Mouse (Mus musculus) kidney, adult 2 months (tissue): ENCODE results near the gene Fam84b. TPM values are rescaled to one million over a fixed set of nuclear protein-coding genes. Genes with fewer than 3 reads are reported as not detected.

ENCODE experiments used
- DNase-seq: peaks from one replicate; pipeline ENCODE4 v3.0.0; 2021
- H3K27ac ChIP-seq: fragments of 200-500 bp; 2 replicates; pipeline ENCODE4 v1.5.1; 2012; ENCODE audit warnings: low read depth, low read length, control low read depth, inconsistent platforms; ENCODE audit not compliant: insufficient read depth
- H3K27me3 ChIP-seq: fragments of 200-500 bp; replicated peaks from 2 replicates; pipeline ENCODE4 v1.6.1; 2012; ENCODE audit warnings: mild to moderate bottlenecking, moderate library complexity, low read length, inconsistent platforms; ENCODE audit not compliant: control insufficient read depth, insufficient read depth
- H3K36me3 ChIP-seq: fragments of 200-500 bp; 2 replicates; pipeline ENCODE4 v1.6.1; 2012; ENCODE audit warnings: mild to moderate bottlenecking, moderate library complexity, low read length, inconsistent platforms; ENCODE audit not compliant: control insufficient read depth, insufficient read depth
- H3K4me1 ChIP-seq: fragments of 200-500 bp; 2 replicates; pipeline ENCODE4 v1.6.1; 2011; ENCODE audit warnings: low read length; ENCODE audit not compliant: control insufficient read depth, insufficient read depth
- H3K4me3 ChIP-seq: fragments of 200-500 bp; 2 replicates; pipeline ENCODE4 v1.5.1; 2011; ENCODE audit warnings: mild to moderate bottlenecking, low read depth, low read length, control low read depth; ENCODE audit not compliant: insufficient read depth
- CTCF ChIP-seq: fragments of 200-500 bp; conservative IDR thresholded peaks from 2 replicates; pipeline ENCODE4 v1.5.1; 2011; ENCODE audit warnings: low read depth, mild to moderate bottlenecking, control low read depth, low read length, moderate library complexity, mixed read lengths; ENCODE audit not compliant: insufficient read depth, insufficient read length
- POLR2A ChIP-seq: fragments of 200-500 bp; IDR thresholded peaks from one replicate; pipeline ENCODE4 v1.6.1; 2011; ENCODE audit warnings: low read depth, low read length, control low read depth
- WGBS: fragments of 180-500 bp; shearing (Covaris S2); methylation state at CpG from one replicate; pipeline ENCODE4 v1.1.7; 2018; 5-methylcytosine and 5-hydroxymethylcytosine counted together
- polyA plus RNA-seq: library from polyadenylated mRNA; depleted of rRNA; stranded (reverse); fragments of >200 nt; gene quantifications from 2 replicates; pipeline ENCODE4 v1.2.3, GENCODE M21; 2012

Gene Fam84b
- polyA plus RNA-seq, 1 experiment, result 18.1 TPM

GRCm38 (mm10) chr15:60822101-60822802 lies 31.3 kb downstream of the Fam84b start:
- peak; percentile 92 for DNase-seq

DNA sequence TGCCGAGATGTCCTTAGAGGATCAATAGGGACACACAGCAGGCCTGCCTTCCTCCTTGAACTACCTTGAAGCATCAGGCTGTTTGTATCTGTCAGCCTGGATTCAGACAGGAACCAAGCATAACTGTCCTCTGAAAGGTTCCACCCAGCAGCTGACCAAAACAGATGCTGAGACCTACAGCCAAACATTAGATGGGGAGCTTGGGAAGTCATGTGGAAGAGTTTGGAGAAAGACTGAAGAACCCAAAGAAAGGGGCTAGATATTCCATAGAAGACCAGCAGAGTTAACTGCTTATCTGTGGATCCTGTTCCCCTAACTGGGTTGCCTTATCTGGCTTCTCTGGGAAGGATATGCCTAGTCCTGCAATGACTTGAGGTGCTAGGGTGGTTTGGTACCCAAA lies 35.1 kb downstream of the Fam84b start:
- Histone ChIP-seq H3K27me3 (no peaks in the 10 kb centered on the region), H3K4me3 (no peak overlapping the region), H3K36me3 (no peaks in the 10 kb centered on the region), H3K27ac (no peak overlapping the region), H3K4me1 (peaks cover 10% of the 10 kb centered on the region; the same call in 1 of the 2 replicates)
- TF ChIP-seq POLR2A, result no peak
- TF ChIP-seq CTCF, result no peak
- 90% methylated on average over 1 of the region's 1 CpGs for WGBS
- DNase-seq, result no peak

More at GRCm38 (mm10) chr15:60822101-60822802, 31.3 kb downstream of the Fam84b start:
- Histone ChIP-seq H3K4me3 (peak overlapping the region; percentile 100), H3K27ac (peak overlapping the region; percentile 100), H3K27me3 (no peaks in the 10 kb centered on the region), H3K4me1 (peaks cover 12% of the 10 kb centered on the region; the same call in 1 of the 2 replicates), H3K36me3 (no peaks in the 10 kb centered on the region)
- 8% methylated on average over 10 of the region's 10 CpGs for WGBS
- TF ChIP-seq CTCF (no peak), POLR2A (no peak)

GRCm38 (mm10) chr15:60816478-60816877 lies 37.1 kb downstream of the Fam84b start:
- no peak for DNase-seq
- Histone ChIP-seq H3K27ac (no peak overlapping the region), H3K4me3 (no peak overlapping the region), H3K36me3 (no peaks in the 10 kb centered on the region), H3K4me1 (peaks cover 8% of the 10 kb centered on the region; the same call in 1 of the 2 replicates), H3K27me3 (no peaks in the 10 kb centered on the region)
- TF ChIP-seq POLR2A (no peak), CTCF (no peak)
- WGBS, result 48% methylated on average over 1 of the region's 1 CpGs

DNA sequence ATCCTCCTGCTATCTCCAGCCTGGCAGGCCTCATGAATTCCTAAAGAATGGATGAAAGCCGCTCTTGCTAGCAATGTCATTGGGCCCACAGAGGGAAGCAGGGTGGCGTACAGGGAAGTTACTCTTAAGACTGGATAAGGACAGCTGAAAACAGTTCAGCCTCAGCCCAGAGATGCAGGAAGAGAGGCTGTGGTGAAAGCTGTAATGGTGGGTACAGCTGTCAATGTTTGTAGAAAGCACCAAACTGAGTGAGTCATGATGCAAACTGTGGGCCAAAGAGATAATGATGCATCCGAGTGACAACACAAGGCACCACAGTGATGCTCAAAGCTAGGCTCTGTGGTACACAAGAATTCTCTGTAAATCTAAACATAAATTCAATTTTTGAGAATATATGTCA lies 39.0 kb downstream of the Fam84b start:
- Histone ChIP-seq H3K27me3 (no peaks in the 10 kb centered on the region), H3K36me3 (no peaks in the 10 kb centered on the region), H3K27ac (no peak overlapping the region), H3K4me3 (no peak overlapping the region), H3K4me1 (no peaks in the 10 kb centered on the region)
- no peak for DNase-seq
- TF ChIP-seq POLR2A (no peak), CTCF (no peak)
- 96% methylated on average over 3 of the region's 3 CpGs for WGBS

- TF ChIP-seq CTCF, result no peak
- no peak for TF ChIP-seq POLR2A
- Histone ChIP-seq H3K4me1 (peaks cover 5% of the 10 kb centered on the region; the same call in 1 of the 2 replicates), H3K27ac (peak overlapping the region; percentile 83), H3K27me3 (no peaks in the 10 kb centered on the region), H3K4me3 (no peak overlapping the region), H3K36me3 (no peaks in the 10 kb centered on the region)
- peak; percentile 80 for DNase-seq
Measured at GRCm38 (mm10) chr15:60793041-60793673, 60.4 kb downstream of the Fam84b start.

GRCm38 (mm10) chr15:60789084-60789483 lies 64.5 kb downstream of the Fam84b start:
- H3K4me3 ChIP-seq, result no peak overlapping the region
- no peak for DNase-seq
- 89% methylated on average over 1 of the region's 1 CpGs for WGBS
- no peak overlapping the region for H3K27ac ChIP-seq
- H3K36me3 ChIP-seq, result no peaks in the 10 kb centered on the region
- no peak for TF ChIP-seq CTCF
- TF ChIP-seq POLR2A, result no peak
- peaks cover 5% of the 10 kb centered on the region; the same call in 1 of the 2 replicates for H3K4me1 ChIP-seq
- no peaks in the 10 kb centered on the region for H3K27me3 ChIP-seq

DNA sequence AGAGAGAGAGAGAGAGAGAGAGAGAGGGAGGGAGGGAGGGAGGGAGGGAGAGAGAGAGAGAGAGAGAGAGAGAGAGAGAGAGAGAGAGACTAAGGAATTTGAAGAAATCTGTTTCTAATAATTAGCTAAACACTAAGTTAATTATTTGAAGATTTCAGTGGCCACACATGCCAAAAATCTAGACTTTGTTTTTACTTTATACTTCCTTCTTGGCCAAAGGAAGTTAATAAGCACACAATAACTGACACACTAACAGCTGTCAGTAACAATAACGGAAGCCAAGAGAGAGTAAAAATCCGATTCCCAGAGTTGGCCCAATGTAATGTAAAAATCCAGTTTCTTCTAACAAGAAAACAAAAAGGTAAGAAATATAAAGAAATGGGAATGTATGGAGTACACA lies 69.8 kb downstream of the Fam84b start:
- Histone ChIP-seq H3K27me3 (no peaks in the 10 kb centered on the region), H3K4me1 (peaks cover 6% of the 10 kb centered on the region; the same call in 1 of the 2 replicates), H3K36me3 (no peaks in the 10 kb centered on the region), H3K27ac (no peak overlapping the region), H3K4me3 (no peak overlapping the region)
- WGBS, result 34% methylated on average over 2 of the region's 2 CpGs
- peak; percentile 72 for DNase-seq
- TF ChIP-seq POLR2A, result no peak

GRCm38 (mm10) chr15:60779531-60779973 lies 74.0 kb downstream of the Fam84b start:
- WGBS, result 84% methylated on average over 1 of the region's 1 CpGs
- TF ChIP-seq CTCF (no peak), POLR2A (no peak)
- Histone ChIP-seq H3K4me1 (peaks cover 6% of the 10 kb centered on the region; the same call in 1 of the 2 replicates), H3K27me3 (no peaks in the 10 kb centered on the region), H3K27ac (no peak overlapping the region), H3K36me3 (no peaks in the 10 kb centered on the region), H3K4me3 (no peak overlapping the region)
- DNase-seq, result no peak
